Mouse (Mus musculus): ENCODE results near the gene Eya3. TPM values are rescaled to one million over a fixed set of nuclear protein-coding genes. Genes with fewer than 3 reads are reported as not detected.
"Not testable (repeated sequence)": the region's sequence is repeated elsewhere in the genome, so short reads cannot be mapped to it uniquely, and the experiment has no call there.

The Eya3 gene
- polyA plus RNA-seq, 1 experiment from 2014 or later, result 6.0 TPM

DNA sequence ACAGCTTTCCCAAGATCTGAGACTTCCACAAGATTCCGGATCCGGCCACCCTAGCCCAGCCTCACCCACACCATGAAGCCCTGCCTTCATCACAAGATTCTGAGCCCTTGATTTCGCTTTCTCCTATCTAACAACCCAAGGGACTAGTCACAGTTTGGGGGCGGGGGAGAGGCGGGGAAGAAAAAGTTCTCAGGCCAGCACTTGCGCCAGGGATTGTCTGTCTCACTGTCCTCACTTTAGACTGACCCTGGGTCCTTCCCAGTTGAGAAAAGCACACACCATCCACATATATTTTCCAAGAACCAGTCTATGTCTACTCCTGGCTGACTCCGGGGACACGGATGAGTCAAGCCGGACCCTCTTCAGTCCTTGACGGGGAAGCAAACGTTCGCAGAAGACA is 92.8 kb downstream of the Eya3 start:
- peak overlapping the region; percentile 67 for H3K4me3 ChIP-seq (ENCODE audit: low read depth, low read length)
- DNase-seq, result no peak

DNA sequence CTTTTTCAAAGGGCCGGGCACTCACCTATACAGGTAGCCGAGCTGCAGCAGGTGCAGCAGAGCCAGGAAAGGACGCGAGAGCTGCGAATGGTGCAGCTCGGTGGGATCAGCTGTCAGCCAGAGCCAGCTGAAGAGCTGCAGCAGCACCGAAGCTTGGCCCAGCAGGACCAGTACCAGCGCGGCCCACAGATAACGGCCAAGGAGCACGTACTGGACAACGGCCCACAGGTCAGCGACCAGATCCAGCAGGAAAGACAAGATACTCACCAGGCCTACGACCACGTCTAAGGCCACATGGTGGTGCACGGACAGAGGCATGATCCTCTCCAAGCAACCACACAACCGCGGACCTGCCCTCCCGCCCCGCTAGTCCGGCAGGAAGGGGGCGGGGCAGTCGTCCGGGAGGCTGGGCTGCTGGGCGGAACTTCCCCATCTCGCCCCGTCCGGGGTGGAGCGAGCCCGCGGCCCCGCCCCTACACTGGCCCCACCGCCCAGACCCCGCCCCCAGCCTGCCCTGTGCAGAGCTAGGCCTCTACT is 93.4 kb downstream of the Eya3 start, which contains the start of gene Xkr8:
Gene Xkr8 (minus strand): TSS at position 399 of the 537 bp plus-strand sequence.
- Histone ChIP-seq H3K9ac (replicated peaks) (peak within 1 kb of the TSS; percentile 71), H3K9me3 (ENCODE audit: low read length) (no peaks in the 10 kb centered on the region), H3K4me1 (ENCODE audit: insufficient read depth) (peaks cover 23% of the 10 kb centered on the region), H3K36me3 (replicated peaks; ENCODE audit: insufficient read depth, low read length) (0 out of 2 replicates have a peak, but pooled peaks cover 5% of the 10 kb centered on the region), H3K4me2 (ENCODE audit: low read depth, low read length) (peak within 1 kb of the TSS; percentile 95), H3K27me3 (ENCODE audit: insufficient read depth, low read length) (no peaks in the 10 kb centered on the region), H3K27ac (ENCODE audit: low read depth) (peak within 1 kb of the TSS; percentile 39; the same call in 1 of the 2 replicates), H3K4me3 (ENCODE audit: low read depth, low read length) (peak within 1 kb of the TSS; percentile 67)
- 2% methylated on average over 34 of the region's 34 CpGs for WGBS (ENCODE audit: insufficient replicate concordance)
- ATAC-seq (peak; percentile 91), DNase-seq (peak; percentile 97)
- no peak for TF ChIP-seq EP300 (IDR thresholded peaks at IDR 0.05; ENCODE audit: low read depth)
- TF ChIP-seq CTCF (IDR thresholded peaks at IDR 0.05; ENCODE audit: low read depth), result peak; percentile 44

More for the DNA sequence above, 92.8 kb downstream of the Eya3 start:
- peaks cover 23% of the 10 kb centered on the region for H3K4me1 ChIP-seq (ENCODE audit: insufficient read depth)
- TF ChIP-seq CTCF (IDR thresholded peaks at IDR 0.05; ENCODE audit: low read depth) (no peak), EP300 (IDR thresholded peaks at IDR 0.05; ENCODE audit: low read depth) (no peak)
- no peak overlapping the region for H3K27ac ChIP-seq (ENCODE audit: low read depth)
- no peaks in the 10 kb centered on the region for H3K27me3 ChIP-seq (ENCODE audit: insufficient read depth, low read length)
- WGBS (ENCODE audit: insufficient replicate concordance), result 34% methylated on average over 12 of the region's 12 CpGs
- peak overlapping the region; percentile 71 for H3K9ac ChIP-seq (replicated peaks)
- H3K4me2 ChIP-seq (ENCODE audit: low read depth, low read length), result peak overlapping the region; percentile 95
- no peak for ATAC-seq
- H3K9me3 ChIP-seq (ENCODE audit: low read length), result no peaks in the 10 kb centered on the region
- 0 out of 2 replicates have a peak, but pooled peaks cover 5% of the 10 kb centered on the region for H3K36me3 ChIP-seq (replicated peaks; ENCODE audit: insufficient read depth, low read length)

DNA sequence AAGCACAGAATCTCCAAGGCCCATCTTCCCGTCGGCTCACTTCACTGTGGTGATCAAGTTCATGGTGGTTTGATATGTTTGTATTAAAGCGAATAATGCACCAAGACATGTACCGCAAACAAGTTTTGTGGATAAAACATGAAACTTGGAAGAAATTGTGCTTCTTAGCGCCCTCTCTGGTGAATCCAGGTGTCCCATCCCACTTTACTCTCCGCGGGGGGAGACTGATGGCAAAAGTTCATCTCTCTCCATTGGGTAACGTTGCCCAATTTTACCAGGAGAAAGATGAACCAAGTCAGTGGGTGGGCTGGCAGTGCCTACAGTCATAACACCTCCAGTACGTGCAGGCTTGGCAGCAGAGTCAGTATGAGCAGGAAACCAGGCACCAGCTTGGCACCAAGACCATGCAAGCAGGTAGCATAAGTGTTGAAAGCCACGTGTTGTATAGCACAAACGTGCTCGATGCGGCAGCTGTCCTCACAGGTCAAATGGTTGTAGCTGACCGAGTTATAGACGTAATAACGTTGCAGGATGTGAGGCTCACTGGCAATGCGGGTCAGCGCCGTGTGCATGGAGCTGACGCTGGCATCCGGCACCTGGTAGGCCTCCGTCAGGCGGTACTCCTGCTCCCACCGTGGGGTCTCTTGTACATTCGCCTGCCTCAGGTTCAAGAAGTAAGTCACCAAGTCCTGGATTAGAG is 94.4 kb downstream of the Eya3 start:
- no peaks in the 10 kb centered on the region for H3K36me3 ChIP-seq (replicated peaks; ENCODE audit: insufficient read depth, low read length)
- peak overlapping the region; percentile 95; the same call in 1 of the 2 replicates for H3K4me2 ChIP-seq (ENCODE audit: low read depth, low read length)
- 0 out of 2 replicates have a peak overlapping the region, but pooled peaks have one; percentile 5 for H3K27ac ChIP-seq (ENCODE audit: low read depth)
- ATAC-seq, result no peak
- H3K27me3 ChIP-seq (ENCODE audit: insufficient read depth, low read length), result no peaks in the 10 kb centered on the region
- no peak overlapping the region for H3K4me3 ChIP-seq (ENCODE audit: low read depth, low read length)
- no peak overlapping the region for H3K9ac ChIP-seq (replicated peaks)
- peaks cover 21% of the 10 kb centered on the region for H3K4me1 ChIP-seq (ENCODE audit: insufficient read depth)
- 87% methylated on average over 25 of the region's 25 CpGs for WGBS (ENCODE audit: insufficient replicate concordance)
- H3K9me3 ChIP-seq (ENCODE audit: low read length), result no peaks in the 10 kb centered on the region
- no peak for TF ChIP-seq EP300 (IDR thresholded peaks at IDR 0.05; ENCODE audit: low read depth)
- TF ChIP-seq CTCF (IDR thresholded peaks at IDR 0.05; ENCODE audit: low read depth), result 0 out of 2 replicates have a peak, but pooled peaks have one; percentile 11
- no peak for DNase-seq

- Histone ChIP-seq H3K9ac (replicated peaks) (no peak overlapping the region), H3K4me3 (ENCODE audit: low read depth, low read length) (no peak overlapping the region), H3K9me3 (ENCODE audit: low read length) (no peaks in the 10 kb centered on the region), H3K27ac (ENCODE audit: low read depth) (no peak overlapping the region), H3K4me2 (ENCODE audit: low read depth, low read length) (no peak overlapping the region), H3K4me1 (ENCODE audit: insufficient read depth) (peaks cover 21% of the 10 kb centered on the region), H3K36me3 (replicated peaks; ENCODE audit: insufficient read depth, low read length) (no peaks in the 10 kb centered on the region), H3K27me3 (ENCODE audit: insufficient read depth, low read length) (no peaks in the 10 kb centered on the region)
- no peak for ATAC-seq
- TF ChIP-seq EP300 (IDR thresholded peaks at IDR 0.05; ENCODE audit: low read depth) (no peak), CTCF (IDR thresholded peaks at IDR 0.05; ENCODE audit: low read depth) (no peak)
- DNase-seq, result no peak
- 93% methylated on average over 2 of the region's 2 CpGs for WGBS (ENCODE audit: insufficient replicate concordance)
These were observed 96.0 kb downstream of the Eya3 start for GRCm38 (mm10) chr4:132734766-132735165.

GRCm38 (mm10) chr4:132735389-132735788 is 96.6 kb downstream of the Eya3 start:
- no peak for TF ChIP-seq CTCF (IDR thresholded peaks at IDR 0.05; ENCODE audit: low read depth)
- no peak for TF ChIP-seq EP300 (IDR thresholded peaks at IDR 0.05; ENCODE audit: low read depth)
- no peaks in the 10 kb centered on the region for H3K9me3 ChIP-seq (ENCODE audit: low read length)
- WGBS (ENCODE audit: insufficient replicate concordance), result 76% methylated on average over 2 of the region's 2 CpGs
- H3K4me1 ChIP-seq (ENCODE audit: insufficient read depth), result peaks cover 21% of the 10 kb centered on the region
- H3K27ac ChIP-seq (ENCODE audit: low read depth), result no peak overlapping the region
- H3K9ac ChIP-seq (replicated peaks), result no peak overlapping the region
- no peaks in the 10 kb centered on the region for H3K36me3 ChIP-seq (replicated peaks; ENCODE audit: insufficient read depth, low read length)
- no peaks in the 10 kb centered on the region for H3K27me3 ChIP-seq (ENCODE audit: insufficient read depth, low read length)
- no peak for ATAC-seq
- H3K4me2 ChIP-seq (ENCODE audit: low read depth, low read length), result no peak overlapping the region
- no peak overlapping the region for H3K4me3 ChIP-seq (ENCODE audit: low read depth, low read length)
- DNase-seq, result no peak

DNA sequence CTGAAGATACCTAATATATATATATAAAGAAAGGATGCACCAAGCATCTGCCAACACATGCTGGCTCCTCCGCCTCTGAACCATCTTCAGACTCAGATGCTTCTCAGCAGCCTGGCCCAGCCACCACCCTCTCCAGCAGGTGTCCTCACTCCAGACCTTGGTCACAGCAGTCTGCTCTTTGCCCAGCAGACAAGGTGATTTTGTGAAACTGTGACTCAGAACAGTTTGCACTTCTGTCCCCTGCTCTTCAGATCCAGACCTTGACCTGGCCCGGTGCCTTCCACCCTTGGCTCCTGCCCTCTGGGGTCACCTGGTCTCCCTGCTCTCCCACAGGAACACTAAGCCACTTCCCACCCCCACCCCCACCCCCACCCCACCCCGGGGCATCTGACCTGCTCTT is 97.1 kb downstream of the Eya3 start:
- DNase-seq, result peak; percentile 59
- Histone ChIP-seq H3K27me3 (ENCODE audit: insufficient read depth, low read length) (no peaks in the 10 kb centered on the region), H3K27ac (ENCODE audit: low read depth) (no peak overlapping the region), H3K9me3 (ENCODE audit: low read length) (no peaks in the 10 kb centered on the region), H3K4me1 (ENCODE audit: insufficient read depth) (peaks cover 21% of the 10 kb centered on the region), H3K36me3 (replicated peaks; ENCODE audit: insufficient read depth, low read length) (no peaks in the 10 kb centered on the region), H3K4me2 (ENCODE audit: low read depth, low read length) (no peak overlapping the region), H3K4me3 (ENCODE audit: low read depth, low read length) (no peak overlapping the region), H3K9ac (replicated peaks) (no peak overlapping the region)
- peak; percentile 64 for ATAC-seq
- no peak for TF ChIP-seq EP300 (IDR thresholded peaks at IDR 0.05; ENCODE audit: low read depth)
- peak; percentile 45 for TF ChIP-seq CTCF (IDR thresholded peaks at IDR 0.05; ENCODE audit: low read depth)
- 53% methylated on average over 3 of the region's 3 CpGs for WGBS (ENCODE audit: insufficient replicate concordance)

DNA sequence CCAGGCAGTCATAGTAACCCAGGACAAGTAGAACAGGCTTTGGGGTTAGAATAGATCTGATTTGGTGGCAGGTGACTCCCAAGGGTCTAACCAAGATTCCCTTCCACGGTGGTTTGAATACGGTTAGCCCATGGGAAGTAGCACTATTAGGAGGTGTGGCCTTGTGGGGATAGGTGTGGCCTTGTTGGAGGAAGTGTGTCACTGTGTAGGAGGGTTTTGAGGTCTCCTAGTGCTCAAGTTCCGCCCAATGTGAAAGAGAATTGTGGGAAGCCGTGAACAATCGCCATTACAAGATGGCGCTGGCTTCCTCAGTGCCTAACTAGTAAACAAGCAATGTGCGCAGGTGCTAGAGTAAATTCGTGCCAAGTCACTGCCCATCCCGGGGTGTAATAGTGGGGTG is 98.4 kb downstream of the Eya3 start:
- not testable (repeated sequence) for H3K27me3 ChIP-seq (ENCODE audit: insufficient read depth, low read length)

More for the DNA sequence above, 98.4 kb downstream of the Eya3 start:
- H3K9me3 ChIP-seq (ENCODE audit: low read length); H3K4me2 ChIP-seq (ENCODE audit: low read depth, low read length); H3K36me3 ChIP-seq (replicated peaks; ENCODE audit: insufficient read depth, low read length); DNase-seq; ATAC-seq; H3K27ac ChIP-seq (ENCODE audit: low read depth); H3K4me1 ChIP-seq (ENCODE audit: insufficient read depth); H3K4me3 ChIP-seq (ENCODE audit: low read depth, low read length); H3K9ac ChIP-seq (replicated peaks): not testable (repeated sequence)
- 88% methylated on average over 9 of the region's 9 CpGs for WGBS (ENCODE audit: insufficient replicate concordance)

Measured in liver, postnatal 0 days (tissue).